Mouse (Mus musculus): Measurements from ENCODE around the gene Acvr2b.

DNA sequence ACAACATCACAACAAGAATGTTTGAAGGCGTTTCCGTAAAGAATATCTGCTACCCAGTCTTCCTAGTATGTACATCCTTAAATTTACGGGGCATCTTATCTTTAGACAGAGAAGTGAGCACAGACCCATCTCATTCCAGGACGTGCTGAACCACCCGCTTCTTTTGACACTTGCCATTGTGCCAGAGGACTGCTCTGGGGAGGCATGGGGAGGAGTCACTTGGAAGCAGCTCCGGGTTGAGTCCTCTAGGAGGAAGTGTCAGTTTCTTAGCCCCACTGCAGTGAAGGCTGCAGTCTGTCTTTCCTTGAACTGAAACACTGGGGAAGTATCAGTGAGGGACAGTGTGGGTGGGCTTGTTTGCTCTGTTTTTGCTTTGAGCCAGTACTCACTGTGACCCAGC lies 43.8 kb downstream of the Acvr2b start:
- no peak for TF ChIP-seq MYOG (IDR thresholded peaks at IDR 0.05; ENCODE audit: control insufficient read depth, extremely low read depth, insufficient read length)
- TF ChIP-seq CEBPB (IDR thresholded peaks at IDR 0.05; ENCODE audit: low read depth) = no peak
- TF ChIP-seq MYOD1 (IDR thresholded peaks at IDR 0.05; ENCODE audit: control insufficient read depth, insufficient read length, low read depth) = no peak
- TF ChIP-seq USF1 (IDR thresholded peaks at IDR 0.05; ENCODE audit: low read depth) = no peak
- TF ChIP-seq CTCF (IDR thresholded peaks at IDR 0.05; ENCODE audit: control insufficient read depth, insufficient read depth, insufficient read length) = no peak
- TF ChIP-seq MAX (IDR thresholded peaks at IDR 0.05) = no peak
- TF ChIP-seq FOSL1 (IDR thresholded peaks at IDR 0.05; ENCODE audit: insufficient read depth, low read length, poor library complexity, severe bottlenecking) = no peak

All from C2C12 (cell line).